Mouse (Mus musculus): ENCODE data around the gene Abcc9. TPM values are rescaled to one million over a fixed set of nuclear protein-coding genes. Genes with fewer than 3 reads are reported as not detected.
A peak's percentile ranks its signal among the peaks of the same experiment; 100 is the strongest.

Gene Abcc9
- total and polyA plus RNA-seq, 2 experiments from 2014 or later: 2.3 to 9.7 TPM

GRCm38 (mm10) chr6:142571055-142571618, 131.0 kb downstream of the Abcc9 start, which contains the start of gene Kcnj8:
Kcnj8 (minus strand) TSS chr6:142571614.
- H3K4me2 ChIP-seq (ENCODE audit: low read depth, low read length, poor library complexity, severe bottlenecking): peak within 1 kb of the TSS; percentile 93
- under 1% methylated on average over 33 of the region's 34 CpGs for WGBS

GRCm38 (mm10) chr6:142570046-142570770, 131.9 kb downstream of the Abcc9 start:
- no peak for DNase-seq (ENCODE audit: low spot score)

More at GRCm38 (mm10) chr6:142571055-142571618, 131.0 kb downstream of the Abcc9 start, which contains the start of gene Kcnj8:
- Histone ChIP-seq H3K9ac (replicated peaks; ENCODE audit: low read length, poor library complexity, severe bottlenecking) (peak within 1 kb of the TSS; percentile 44; the same call in 1 of the 2 replicates), H3K36me3 (ENCODE audit: insufficient read depth, low read length) (no peaks in the 10 kb centered on the region), H3K4me3 (ENCODE audit: low read depth, low read length) (peak within 1 kb of the TSS; percentile 44), H3K27ac (ENCODE audit: low read depth, low read length) (no peak within 1 kb of the TSS), H3K4me1 (ENCODE audit: insufficient read depth, low read length) (0 out of 2 replicates have a peak, but pooled peaks cover 14% of the 10 kb centered on the region), H3K9me3 (ENCODE audit: low read length) (no peaks in the 10 kb centered on the region), H3K27me3 (ENCODE audit: insufficient read depth, low read length) (peaks cover 39% of the 10 kb centered on the region)
- ATAC-seq (ENCODE audit: low FRiP score) (peak; percentile 72), DNase-seq (ENCODE audit: low spot score) (peak; percentile 12)
- TF ChIP-seq CTCF (IDR thresholded peaks at IDR 0.05): no peak

DNA sequence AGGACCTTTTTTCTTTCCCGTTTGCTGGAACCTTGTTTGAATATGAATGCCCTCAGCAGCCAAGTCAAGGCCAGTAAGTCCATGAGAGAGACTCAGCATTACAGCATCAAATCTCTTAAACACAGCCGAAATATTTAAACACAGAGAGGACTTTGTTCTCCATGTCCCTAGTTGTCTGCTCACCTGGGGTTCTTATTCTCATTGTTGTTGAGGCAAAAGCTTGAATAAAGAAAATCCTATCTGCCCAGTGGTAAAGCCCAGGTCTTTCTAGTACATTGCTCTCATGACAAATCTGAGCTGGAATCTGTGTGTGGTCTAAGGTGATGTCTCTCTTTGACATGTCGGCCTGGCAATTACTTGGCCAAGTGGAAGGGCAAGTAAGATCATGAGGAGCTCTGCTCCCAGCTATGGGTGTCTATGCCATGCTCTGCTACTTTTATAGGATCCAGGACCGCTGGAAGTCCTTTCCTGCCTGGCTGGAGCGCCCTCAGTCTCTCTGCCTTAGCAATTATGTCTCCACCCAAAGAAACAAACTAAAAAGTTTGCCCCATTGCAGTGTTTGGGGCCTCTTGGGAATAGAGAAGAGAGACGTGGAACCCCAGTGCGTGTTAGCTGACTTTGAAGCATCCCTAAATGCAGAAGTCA, 133.3 kb downstream of the Abcc9 start:
- H3K36me3 ChIP-seq (ENCODE audit: insufficient read depth, low read length): no peaks in the 10 kb centered on the region
- no peak overlapping the region for H3K4me3 ChIP-seq (ENCODE audit: low read depth, low read length)
- 42% methylated on average over 7 of the region's 7 CpGs for WGBS
- no peak overlapping the region for H3K4me2 ChIP-seq (ENCODE audit: low read depth, low read length, poor library complexity, severe bottlenecking)
- peaks cover 39% of the 10 kb centered on the region for H3K27me3 ChIP-seq (ENCODE audit: insufficient read depth, low read length)
- ATAC-seq (ENCODE audit: low FRiP score): no peak
- DNase-seq (ENCODE audit: low spot score): no peak
- H3K27ac ChIP-seq (ENCODE audit: low read depth, low read length): no peak overlapping the region
- no peak overlapping the region for H3K9ac ChIP-seq (replicated peaks; ENCODE audit: low read length, poor library complexity, severe bottlenecking)
- no peaks in the 10 kb centered on the region for H3K9me3 ChIP-seq (ENCODE audit: low read length)
- 0 out of 2 replicates have a peak, but pooled peaks cover 14% of the 10 kb centered on the region for H3K4me1 ChIP-seq (ENCODE audit: insufficient read depth, low read length)
- TF ChIP-seq CTCF (IDR thresholded peaks at IDR 0.05): no peak

More at GRCm38 (mm10) chr6:142570046-142570770, 131.9 kb downstream of the Abcc9 start:
- ATAC-seq (ENCODE audit: low FRiP score): no peak
- TF ChIP-seq CTCF (IDR thresholded peaks at IDR 0.05): no peak
- H3K27me3 ChIP-seq (ENCODE audit: insufficient read depth, low read length): peaks cover 39% of the 10 kb centered on the region
- H3K4me2 ChIP-seq (ENCODE audit: low read depth, low read length, poor library complexity, severe bottlenecking): peak overlapping the region; percentile 93
- H3K36me3 ChIP-seq (ENCODE audit: insufficient read depth, low read length): no peaks in the 10 kb centered on the region
- 0 out of 2 replicates have a peak, but pooled peaks cover 14% of the 10 kb centered on the region for H3K4me1 ChIP-seq (ENCODE audit: insufficient read depth, low read length)
- H3K9ac ChIP-seq (replicated peaks; ENCODE audit: low read length, poor library complexity, severe bottlenecking): no peak overlapping the region
- no peaks in the 10 kb centered on the region for H3K9me3 ChIP-seq (ENCODE audit: low read length)
- H3K4me3 ChIP-seq (ENCODE audit: low read depth, low read length): peak overlapping the region; percentile 44
- no peak overlapping the region for H3K27ac ChIP-seq (ENCODE audit: low read depth, low read length)
- 8% methylated on average over 30 of the region's 30 CpGs for WGBS

- Histone ChIP-seq H3K27ac (ENCODE audit: low read depth, low read length) (no peak overlapping the region), H3K4me2 (ENCODE audit: low read depth, low read length, poor library complexity, severe bottlenecking) (no peak overlapping the region), H3K9ac (replicated peaks; ENCODE audit: low read length, poor library complexity, severe bottlenecking) (no peak overlapping the region), H3K9me3 (ENCODE audit: low read length) (no peaks in the 10 kb centered on the region), H3K4me3 (ENCODE audit: low read depth, low read length) (no peak overlapping the region), H3K27me3 (ENCODE audit: insufficient read depth, low read length) (peaks cover 29% of the 10 kb centered on the region), H3K36me3 (ENCODE audit: insufficient read depth, low read length) (no peaks in the 10 kb centered on the region), H3K4me1 (ENCODE audit: insufficient read depth, low read length) (0 out of 2 replicates have a peak, but pooled peaks cover 14% of the 10 kb centered on the region)
- ATAC-seq (ENCODE audit: low FRiP score): no peak
- no peak for TF ChIP-seq CTCF (IDR thresholded peaks at IDR 0.05)
- DNase-seq (ENCODE audit: low spot score): no peak
- 45% methylated on average over 5 of the region's 5 CpGs for WGBS
These were observed 134.7 kb downstream of the Abcc9 start for GRCm38 (mm10) chr6:142567452-142567851.

DNA sequence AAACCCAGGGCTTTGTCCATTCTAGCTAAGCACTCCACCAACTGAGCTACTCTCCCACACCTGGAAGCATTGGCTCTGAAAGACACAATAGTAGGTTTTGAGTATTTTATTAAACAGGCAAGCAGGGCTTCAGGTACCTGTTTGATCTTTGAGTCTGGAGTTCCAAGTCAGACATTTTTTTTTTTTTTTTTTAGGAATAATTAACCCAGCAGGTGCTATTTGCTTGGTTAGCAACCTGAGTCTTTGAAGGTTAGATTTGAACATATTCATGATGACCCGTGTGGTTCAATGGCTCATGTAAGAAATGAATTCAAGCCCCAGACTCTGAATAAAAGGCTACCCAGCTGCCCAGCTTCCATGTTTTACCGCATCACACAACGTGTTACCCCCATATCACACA, 137.4 kb downstream of the Abcc9 start:
- Histone ChIP-seq H3K27ac (ENCODE audit: low read depth, low read length) (no peak overlapping the region), H3K4me2 (ENCODE audit: low read depth, low read length, poor library complexity, severe bottlenecking) (no peak overlapping the region), H3K27me3 (ENCODE audit: insufficient read depth, low read length) (peaks cover 16% of the 10 kb centered on the region; the same call in 1 of the 2 replicates), H3K4me1 (ENCODE audit: insufficient read depth, low read length) (no peaks in the 10 kb centered on the region), H3K9me3 (ENCODE audit: low read length) (no peaks in the 10 kb centered on the region), H3K4me3 (ENCODE audit: low read depth, low read length) (no peak overlapping the region), H3K36me3 (ENCODE audit: insufficient read depth, low read length) (no peaks in the 10 kb centered on the region), H3K9ac (replicated peaks; ENCODE audit: low read length, poor library complexity, severe bottlenecking) (no peak overlapping the region)
- DNase-seq (ENCODE audit: low spot score): no peak
- 94% methylated on average over 3 of the region's 3 CpGs for WGBS
- no peak for ATAC-seq (ENCODE audit: low FRiP score)
- TF ChIP-seq CTCF (IDR thresholded peaks at IDR 0.05): no peak

Measured in midbrain, postnatal 0 days (tissue).